Mouse (Mus musculus): Measurements from ENCODE around the gene Bola1.
"Not testable (repeated sequence)": the region's sequence is repeated elsewhere in the genome, so short reads cannot be mapped to it uniquely, and the experiment has no call there.

- TF ChIP-seq POLR2A (IDR thresholded peaks at IDR 0.05; ENCODE audit: insufficient read length, low read depth); TCF12 (IDR thresholded peaks at IDR 0.05; ENCODE audit: insufficient read depth, poor library complexity, severe bottlenecking); POLR2AphosphoS2 (IDR thresholded peaks at IDR 0.05; ENCODE audit: insufficient read length, low read depth); E2F4 (IDR thresholded peaks at IDR 0.05; ENCODE audit: insufficient read depth); MAX (IDR thresholded peaks at IDR 0.05; ENCODE audit: low read depth); USF1 (IDR thresholded peaks at IDR 0.05; ENCODE audit: low read depth): not testable (repeated sequence)
Measured at GRCm38 (mm10) chr3:96246018-96246417, 26.5 kb upstream of the Bola1 start.
